Mouse (Mus musculus) bone marrow, adult 2 months (tissue): ENCODE measurements around the gene Extl2.

Experiments used
- CTCF ChIP-seq: fragments of 200-500 bp; IDR thresholded peaks from 2 replicates; pipeline ENCODE4 v1.5.1; 2011; ENCODE audit warnings: low read length, control low read depth; ENCODE audit not compliant: control insufficient read depth, insufficient read depth
- POLR2A ChIP-seq: fragments of 200-500 bp; IDR thresholded peaks from 2 replicates; pipeline ENCODE4 v1.6.1; 2011; ENCODE audit warnings: low read depth, mild to moderate bottlenecking, control low read depth, low read length, borderline replicate concordance; ENCODE audit not compliant: control insufficient read depth

DNA sequence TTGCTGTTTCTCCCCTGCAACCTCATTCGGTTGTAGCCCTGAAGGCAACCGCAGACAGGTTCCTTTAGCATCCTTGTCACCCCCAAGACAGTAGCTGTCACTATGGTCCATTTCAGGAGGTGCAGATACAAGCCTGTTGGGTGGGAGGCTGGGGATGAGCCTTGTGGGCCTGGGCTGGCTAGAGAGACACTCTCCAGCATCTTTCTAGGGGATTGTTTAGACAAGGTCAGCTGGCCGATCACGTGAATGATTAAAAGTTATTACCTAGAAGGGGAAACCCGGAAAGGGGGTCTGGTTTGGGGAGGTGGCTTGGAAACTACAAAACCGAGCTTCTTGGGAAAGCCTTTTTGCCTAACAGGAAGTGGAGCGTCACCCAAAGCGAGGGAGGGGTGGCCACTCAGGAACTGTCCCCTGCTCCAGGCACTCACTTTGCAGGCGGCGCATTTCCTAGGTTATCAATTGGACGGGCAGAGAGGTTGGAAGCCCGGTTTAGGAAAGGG, 729 bp downstream of the Extl2 start:
- TF ChIP-seq POLR2A (no peak), CTCF (no peak)
